9 mouse cellular contexts compared by ENCODE assay signal in the genomic region with DNA sequence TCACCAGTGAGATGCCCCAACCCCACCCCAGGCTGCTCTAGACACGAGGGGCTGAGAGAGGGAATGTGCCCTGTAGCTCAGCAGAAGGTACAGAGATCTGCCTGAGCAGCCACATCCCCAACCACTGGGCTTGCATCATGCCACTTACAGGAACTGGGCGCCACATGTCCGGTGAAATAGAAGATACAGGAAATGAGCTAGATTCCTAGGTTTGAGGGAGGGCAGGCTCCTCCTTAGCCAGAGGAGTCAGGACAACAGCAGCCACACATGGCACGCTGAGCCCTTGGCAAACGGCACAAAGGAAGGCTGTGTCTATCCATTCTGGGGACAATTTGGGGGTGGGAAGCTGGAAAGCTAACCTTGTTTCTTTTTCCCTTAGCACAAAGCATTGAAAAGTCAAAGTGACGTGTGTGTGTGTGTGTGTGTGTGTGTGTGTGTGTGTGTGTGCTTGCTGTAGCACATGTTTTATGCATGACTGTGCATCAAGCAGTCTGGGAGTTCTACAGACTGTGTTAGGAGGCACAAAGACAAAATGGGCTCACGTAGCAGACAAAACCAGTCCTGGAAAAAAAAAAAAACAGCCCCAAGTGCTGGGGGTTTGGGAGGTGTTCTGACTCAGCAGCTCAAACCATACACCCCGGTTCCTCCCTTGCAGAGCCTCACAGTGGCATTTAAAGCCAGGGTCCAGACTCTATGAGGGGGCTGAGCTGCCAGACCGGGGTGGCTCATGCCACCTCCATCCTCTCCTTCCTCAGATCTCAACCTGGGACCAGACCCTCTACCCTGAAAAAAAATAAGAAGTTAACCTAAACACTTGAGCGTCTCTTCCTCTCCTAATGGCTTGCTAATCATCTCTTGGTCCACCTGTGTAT.
DNase-seq lines count a peak whose midpoint lies in the region; ATAC-seq and TF ChIP-seq lines count a peak whose summit lies in the region.
"Had no signal": no experiment of that assay in that cellular context is flagged by ENCODE, and none has a peak within 500 bp of the region (broad histone marks: within the 10 kb centered on the region; RNA-seq: fewer than 3 reads in every experiment).

No protein-coding gene starts in this region.

- DNase-seq in CD4-positive, CD25-positive, alpha-beta regulatory T cell, adult 2 months (ENCODE audit: low read depth, low spot score): peak; percentile 3
- peak; percentile 2 for DNase-seq in T-cell, adult 2 months (ENCODE audit: low spot score)
- DNase-seq in forebrain, postnatal 0 days: peak; percentile 77
- DNase-seq in kidney, postnatal 4 days: peak; percentile 33 to 54
- DNase-seq in right cerebral cortex, postnatal 14 days: peak; percentile 13
- DNase-seq in thymus, postnatal 10 days (ENCODE audit: low spot score in 2 of 2): no peak

- 33% methylated on average over 10 of the region's 10 CpGs for WGBS in forebrain, postnatal 0 days
- WGBS in macrophage (ENCODE audit: missing documents): 22% methylated on average over 9 of the region's 10 CpGs

- no peak for TF ChIP-seq CTCF in forebrain, postnatal 0 days (IDR thresholded peaks at IDR 0.05; ENCODE audit: low read depth)

- H3K27ac ChIP-seq in forebrain, postnatal 0 days (ENCODE audit: low read depth, low read length): peak overlapping the region; percentile 62
- H3K27ac ChIP-seq in macrophage: peak overlapping the region; percentile 24; the same call in 1 of the 2 replicates

- no peak overlapping the region for H3K4me2 ChIP-seq in forebrain, postnatal 0 days (ENCODE audit: low read depth)
- H3K4me2 ChIP-seq: limb, embryonic 15.5 days had no signal

- no peaks in the 10 kb centered on the region for H3K36me3 ChIP-seq in forebrain, postnatal 0 days (ENCODE audit: insufficient read depth)
- H3K36me3 ChIP-seq in macrophage (ENCODE audit: inconsistent target): no peaks in the 10 kb centered on the region
- H3K36me3 ChIP-seq: limb, embryonic 15.5 days had no signal

- H3K4me3 ChIP-seq in forebrain, postnatal 0 days (ENCODE audit: low read depth, low read length): no peak overlapping the region
- H3K4me3 ChIP-seq in macrophage (ENCODE audit: inconsistent target): no peak overlapping the region
- H3K4me3 ChIP-seq: limb, embryonic 15.5 days had no signal

- H3K27me3 ChIP-seq in forebrain, postnatal 0 days (ENCODE audit: insufficient read depth, low read length): no peaks in the 10 kb centered on the region
- H3K27me3 ChIP-seq: limb, embryonic 15.5 days had no signal

- peaks cover 5% of the 10 kb centered on the region for H3K4me1 ChIP-seq in forebrain, postnatal 0 days (ENCODE audit: insufficient read depth)

- H3K9me3 ChIP-seq in forebrain, postnatal 0 days (ENCODE audit: low read length): no peaks in the 10 kb centered on the region
- H3K9me3 ChIP-seq: limb, embryonic 15.5 days had no signal

- no peaks in the 10 kb centered on the region for H3K79me2 ChIP-seq in macrophage (ENCODE audit: inconsistent target)

- ATAC-seq in CD4-positive, CD25-positive, alpha-beta regulatory T cell, adult 4 months: no peak
- ATAC-seq in forebrain, postnatal 0 days: peak; percentile 94

- no peak overlapping the region for H3K9ac ChIP-seq in forebrain, postnatal 0 days
- H3K9ac ChIP-seq: limb, embryonic 15.5 days had no signal

Comparison
In these comparisons a context has a peak if more than half of its experiments do, and no peak if none do; other contexts are left out.
1. DNase-seq: peak in CD4-positive, CD25-positive, alpha-beta regulatory T cell, adult 2 months (single experiment), T-cell, adult 2 months (single experiment), forebrain, postnatal 0 days (single experiment), kidney, postnatal 4 days (2 of 2) and right cerebral cortex, postnatal 14 days (single experiment); none in thymus, postnatal 10 days (0 of 2).